Mouse (Mus musculus): ENCODE results near the gene Sdf2. TPM values are rescaled to one million over a fixed set of nuclear protein-coding genes. Genes with fewer than 3 reads are reported as not detected.
"Not testable (repeated sequence)": the region's sequence is repeated elsewhere in the genome, so short reads cannot be mapped to it uniquely, and the experiment has no call there.

Gene Sdf2
- total RNA-seq, 2 experiments from 2014 or later: 60.5 to 65.2 TPM

DNA sequence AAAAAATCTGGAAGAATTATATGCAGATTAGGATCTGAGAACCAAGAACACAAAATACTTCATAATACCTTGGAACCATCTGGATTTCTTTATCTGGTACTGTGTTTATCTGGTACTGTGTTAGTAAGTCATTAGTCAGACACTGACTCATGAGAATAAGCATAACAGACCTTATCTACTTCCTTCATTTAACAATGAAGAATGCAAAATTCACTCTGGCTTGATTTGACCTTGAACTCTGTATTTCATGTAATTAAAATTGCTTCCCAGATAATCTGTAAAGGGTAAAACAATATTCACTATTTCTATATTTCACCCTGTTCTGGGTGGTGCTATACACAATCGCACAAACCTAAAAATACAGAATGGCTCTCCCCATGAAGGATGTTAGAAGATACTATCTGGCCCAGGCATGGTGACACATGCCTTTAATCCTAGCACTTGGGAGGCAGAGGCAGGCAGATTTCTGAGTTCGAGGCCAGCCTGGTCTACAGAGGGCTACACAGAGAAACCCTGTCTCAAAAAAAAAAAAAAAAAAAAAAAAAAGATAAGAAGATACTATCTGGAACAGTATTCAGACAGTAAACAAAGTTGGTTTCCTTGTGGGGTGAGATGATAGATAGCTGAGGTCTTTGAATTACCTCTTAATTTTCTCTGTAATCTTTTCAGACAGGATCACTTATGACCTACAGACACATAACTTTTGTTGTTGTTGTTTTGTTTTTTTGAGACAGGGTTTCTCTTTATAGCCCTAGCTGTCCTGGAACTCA is 15.1 kb downstream of the Sdf2 start:
- intact Hi-C loops (cut with DNase I): no loop called here
- no peak for DNase-seq (ENCODE audit: extremely low spot score in 1 of 2, low spot score in 2 of 2)

DNA sequence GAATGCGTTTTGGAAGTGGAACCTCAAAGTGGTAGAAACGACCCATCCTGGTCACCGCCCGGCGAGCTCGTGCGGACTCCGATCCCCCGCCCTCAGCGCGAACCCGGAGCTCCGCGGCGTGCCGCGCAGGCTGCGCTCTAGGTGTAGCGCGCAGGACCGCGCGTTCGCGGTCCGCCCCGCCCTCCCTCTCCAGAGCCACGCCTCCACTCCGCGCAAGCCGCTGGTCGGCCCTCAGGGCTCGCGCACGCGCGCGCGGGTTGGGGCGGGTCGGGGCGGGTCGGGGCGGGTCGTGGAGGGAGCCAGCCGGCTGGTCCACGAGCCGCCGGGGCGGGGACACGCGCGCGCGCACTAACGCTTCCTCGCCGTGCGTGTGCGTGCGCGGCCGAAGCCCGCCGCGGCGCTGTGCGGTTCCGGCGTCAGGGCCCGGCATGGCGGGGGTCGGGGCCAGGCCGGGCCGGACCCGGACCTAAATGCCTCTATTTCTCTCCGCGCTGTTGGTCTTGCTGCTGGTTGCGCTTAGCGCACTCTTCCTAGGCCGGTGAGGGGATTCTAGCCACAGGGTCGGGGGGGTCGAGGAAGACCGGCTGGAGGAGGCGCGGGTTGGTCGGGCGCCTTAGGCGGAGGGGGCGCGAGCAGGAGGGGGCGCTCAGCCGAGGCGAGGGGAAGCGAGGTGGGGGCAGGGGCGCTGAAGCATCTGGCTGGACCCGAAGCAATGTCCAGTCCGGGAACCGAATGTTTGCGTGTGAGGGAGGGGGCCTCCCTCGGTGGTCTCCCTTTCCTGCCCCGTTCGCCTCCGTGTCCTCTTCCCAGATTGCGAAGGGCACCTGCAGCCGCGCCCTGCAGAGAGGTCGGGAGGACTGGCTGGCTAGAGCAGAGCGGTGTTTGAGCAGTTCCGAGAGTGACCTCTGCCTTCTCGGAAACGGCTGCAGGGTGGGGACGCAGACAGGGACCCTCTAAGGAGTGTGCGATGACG is 16.1 kb downstream of the Sdf2 start, which contains the start of gene 2610507B11Rik:
Gene 2610507B11Rik, plus strand, starts transcription at position 373 of the 973 bp plus-strand sequence.
- intact Hi-C loops (cut with DNase I): no loop called here
- peak; percentile 80 to 97 for DNase-seq (ENCODE audit: extremely low spot score in 1 of 2, low spot score in 2 of 2)

DNA sequence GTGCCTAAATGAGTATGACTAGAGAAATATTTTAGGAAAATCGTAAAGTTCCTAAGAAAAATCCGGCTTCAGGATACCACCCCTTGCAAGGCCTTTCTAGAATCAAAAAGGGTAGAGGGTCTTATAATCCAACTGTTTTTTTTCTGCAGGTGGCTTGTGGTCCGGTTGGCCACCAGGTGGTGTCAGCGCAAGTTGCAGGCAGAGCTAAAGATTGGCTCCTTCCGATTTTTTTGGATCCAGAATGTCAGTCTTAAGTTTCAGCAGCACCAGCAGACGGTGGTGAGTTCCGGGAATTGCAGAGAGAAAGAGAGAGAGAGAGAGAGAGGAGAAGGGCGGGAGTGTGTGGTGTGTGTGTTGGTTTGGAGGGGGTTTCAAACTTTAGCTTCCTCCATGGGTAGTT is 17.0 kb downstream of the Sdf2 start:
- DNase-seq (ENCODE audit: extremely low spot score in 1 of 2, low spot score in 2 of 2): peak; percentile 59 to 76
- intact Hi-C loops (cut with DNase I): no loop called here

DNA sequence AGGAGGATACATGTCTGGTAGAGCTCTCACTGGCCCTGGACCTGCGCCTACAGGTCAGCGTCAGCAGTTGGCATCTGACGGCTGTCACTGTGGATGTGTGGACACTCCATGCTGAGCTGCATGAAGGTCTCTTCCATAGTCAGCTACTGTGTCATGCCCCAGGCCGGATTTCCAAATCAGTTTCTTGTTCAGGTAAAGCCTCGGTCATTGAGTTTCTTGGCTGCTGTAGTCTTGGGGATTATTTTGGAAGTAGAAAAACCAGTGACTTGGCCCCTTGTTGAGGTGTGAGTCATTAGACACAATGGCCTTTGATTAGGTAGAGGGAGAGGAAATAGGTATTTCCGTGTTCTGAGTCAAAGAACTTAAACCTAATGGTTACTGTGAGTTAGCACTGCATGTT is 20.0 kb downstream of the Sdf2 start:
- intact Hi-C loops (cut with DNase I): loop anchor here (5.0 kb wide), 2 partner anchors 53 to 72 kb away; no protein-coding TSS in a partner anchor
- no peak for DNase-seq (ENCODE audit: extremely low spot score in 1 of 2, low spot score in 2 of 2)

DNA sequence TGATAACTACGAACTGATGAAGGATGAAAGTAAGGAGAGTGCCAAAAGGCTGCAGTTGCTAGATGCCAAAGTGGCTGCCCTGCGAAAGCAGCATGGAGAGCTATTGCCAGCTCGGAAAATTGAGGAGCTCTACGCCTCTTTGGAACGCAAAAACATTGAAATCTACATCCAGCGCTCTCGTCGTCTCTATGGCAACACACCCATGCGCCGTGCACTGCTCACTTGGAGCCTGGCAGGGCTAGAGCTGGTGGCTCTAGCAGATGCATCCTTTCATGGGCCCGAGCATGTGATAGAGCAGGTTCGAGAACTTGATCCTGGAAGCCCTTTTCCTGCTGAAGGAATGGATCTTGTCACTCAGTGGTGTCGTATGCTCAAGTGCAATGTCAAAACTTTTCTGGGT is 26.4 kb downstream of the Sdf2 start:
- peak in 1 of 2 experiments; percentile 32 for DNase-seq (ENCODE audit: extremely low spot score in 1 of 2, low spot score in 2 of 2)
- intact Hi-C loops (cut with DNase I): loop anchor here (5.0 kb wide), 1 partner anchor 50 kb away; no protein-coding TSS in a partner anchor

DNA sequence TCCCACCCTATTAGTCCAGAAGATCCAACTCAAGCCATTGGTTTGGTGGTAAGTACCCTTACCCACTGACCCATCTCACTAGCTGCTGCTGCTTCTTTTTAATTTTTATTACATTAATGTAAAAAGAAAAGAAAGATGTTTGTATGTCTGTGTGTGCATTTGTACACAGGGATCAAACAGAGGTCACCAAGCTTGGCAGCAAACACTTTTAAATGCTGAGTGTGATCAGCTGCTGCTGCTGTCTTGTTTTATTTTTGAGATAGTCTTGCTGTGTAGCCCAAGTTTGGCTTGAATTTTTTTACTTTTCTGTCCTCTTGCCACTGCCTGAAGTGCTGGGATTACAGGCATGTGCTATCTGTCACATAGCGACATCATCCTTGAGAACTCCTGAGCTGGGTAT is 30.1 kb downstream of the Sdf2 start:
- intact Hi-C loops (cut with DNase I): no loop called here
- no peak for DNase-seq (ENCODE audit: extremely low spot score in 1 of 2, low spot score in 2 of 2)

DNA sequence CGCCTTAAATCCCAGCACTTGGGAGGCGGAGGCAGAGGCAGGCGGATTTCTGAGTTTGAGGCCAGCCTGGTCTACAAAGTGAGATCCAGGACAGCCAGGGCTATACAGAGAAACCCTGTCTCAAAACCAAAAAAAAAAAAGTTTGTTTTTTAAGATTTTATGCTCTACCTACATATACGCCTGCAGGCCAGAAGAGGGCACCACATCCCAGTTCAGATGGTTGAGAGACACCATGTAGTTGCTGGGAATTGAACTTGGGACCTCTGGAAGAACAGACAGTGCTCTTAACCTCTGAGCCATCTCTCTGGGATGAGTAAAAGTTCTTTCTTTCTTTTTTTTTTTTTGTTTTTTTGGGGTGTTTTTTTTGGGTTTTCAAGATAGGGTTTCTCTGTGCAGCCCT is 30.6 kb downstream of the Sdf2 start:
- intact Hi-C loops (cut with DNase I); DNase-seq (ENCODE audit: extremely low spot score in 1 of 2, low spot score in 2 of 2): not testable (repeated sequence)

DNA sequence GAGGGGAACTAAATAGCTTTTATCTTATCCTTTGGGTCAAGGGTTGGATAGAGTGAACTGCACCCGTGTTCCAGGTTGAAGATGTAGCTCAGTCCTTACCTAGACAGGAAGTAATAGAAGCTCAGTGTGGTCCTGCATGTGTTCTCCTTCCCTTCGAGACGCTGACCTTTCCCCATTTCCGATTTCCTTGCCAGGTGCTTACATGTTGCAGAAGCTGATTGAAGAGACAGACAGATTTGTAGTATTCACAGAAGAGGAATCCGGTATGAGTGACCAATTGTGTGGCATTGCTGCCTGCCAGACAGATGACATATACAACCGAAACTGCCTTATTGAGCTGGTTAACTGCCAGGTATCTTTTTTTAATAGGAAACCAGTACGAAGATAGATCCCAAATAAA is 33.3 kb downstream of the Sdf2 start:
- intact Hi-C loops (cut with DNase I): no loop called here
- DNase-seq (ENCODE audit: extremely low spot score in 1 of 2, low spot score in 2 of 2): no peak

DNA sequence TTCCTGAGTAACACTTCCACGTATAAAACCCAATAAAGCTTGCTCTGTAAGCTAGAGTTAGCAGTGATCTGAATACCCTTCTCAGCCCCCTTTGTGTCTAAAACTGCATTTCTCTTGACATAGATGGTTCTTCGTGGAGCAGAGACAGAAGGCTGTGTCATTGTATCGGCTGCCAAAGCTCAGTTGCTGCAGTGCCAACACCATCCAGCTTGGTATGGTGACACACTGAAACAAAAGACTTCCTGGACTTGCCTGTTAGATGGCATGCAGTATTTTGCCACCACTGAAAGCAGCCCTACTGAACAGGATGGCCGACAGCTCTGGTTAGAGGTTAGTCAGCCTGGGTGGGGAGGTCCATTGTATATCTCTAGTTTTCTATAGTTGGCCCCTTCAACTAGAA is 34.0 kb downstream of the Sdf2 start:
- intact Hi-C loops (cut with DNase I): no loop called here
- DNase-seq (ENCODE audit: extremely low spot score in 1 of 2, low spot score in 2 of 2): no peak

DNA sequence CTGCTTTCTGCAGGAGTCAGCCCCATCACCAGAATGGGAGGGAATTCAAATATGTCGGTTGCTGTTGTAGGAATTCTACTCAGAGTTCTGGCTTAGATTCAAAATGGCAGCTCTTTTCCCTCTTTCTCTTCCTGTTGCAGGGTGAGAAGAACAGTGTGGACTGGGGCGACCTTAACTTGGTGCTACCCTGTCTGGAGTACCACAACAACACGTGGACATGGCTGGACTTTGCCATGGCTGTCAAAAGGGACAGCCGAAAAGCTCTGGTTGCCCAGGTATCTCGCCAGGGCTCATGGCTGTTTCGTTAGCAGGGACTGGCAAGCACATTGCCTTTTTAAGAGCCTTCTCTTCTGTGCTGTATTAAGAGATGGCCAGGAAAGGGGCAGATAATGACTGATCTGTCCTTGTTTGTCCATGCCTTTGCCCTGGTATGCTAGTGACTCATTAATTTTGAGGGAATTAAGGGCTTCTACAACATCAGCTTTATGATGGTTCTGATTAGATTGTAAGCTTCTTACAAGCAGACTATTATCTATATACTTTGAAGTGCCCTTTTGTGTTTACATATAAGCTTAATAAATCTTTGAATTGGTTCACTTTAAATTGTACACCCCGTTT is 43.7 kb downstream of the Sdf2 start:
- intact Hi-C loops (cut with DNase I): loop anchor here (5.0 kb wide), 1 partner anchor 48 kb away; no protein-coding TSS in a partner anchor
- no peak for DNase-seq (ENCODE audit: extremely low spot score in 1 of 2, low spot score in 2 of 2)

DNA sequence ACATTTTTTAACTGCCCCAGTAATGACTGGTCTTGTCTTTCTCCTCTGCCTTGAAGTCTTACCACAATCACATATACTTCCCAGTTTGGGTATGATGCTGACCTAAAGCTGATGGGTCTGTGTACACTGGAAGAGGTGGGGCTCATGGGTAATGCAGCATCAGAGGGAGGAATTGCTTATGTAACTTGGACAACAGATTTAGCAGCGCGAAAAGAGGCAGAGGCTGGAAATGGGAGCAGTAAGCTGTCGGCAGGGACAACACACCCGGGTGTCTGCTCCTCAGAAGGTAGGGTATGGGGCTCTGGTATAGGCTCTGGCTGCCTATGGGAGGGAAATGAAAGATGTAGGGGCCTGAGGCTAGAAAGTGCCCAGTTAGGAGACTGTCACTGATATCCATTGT is 45.1 kb downstream of the Sdf2 start, which contains the start of gene BC030499:
Gene BC030499, plus strand, starts transcription at position 188 of the 400 bp plus-strand sequence.
- DNase-seq (ENCODE audit: extremely low spot score in 1 of 2, low spot score in 2 of 2): no peak
- intact Hi-C loops (cut with DNase I): no loop called here

DNA sequence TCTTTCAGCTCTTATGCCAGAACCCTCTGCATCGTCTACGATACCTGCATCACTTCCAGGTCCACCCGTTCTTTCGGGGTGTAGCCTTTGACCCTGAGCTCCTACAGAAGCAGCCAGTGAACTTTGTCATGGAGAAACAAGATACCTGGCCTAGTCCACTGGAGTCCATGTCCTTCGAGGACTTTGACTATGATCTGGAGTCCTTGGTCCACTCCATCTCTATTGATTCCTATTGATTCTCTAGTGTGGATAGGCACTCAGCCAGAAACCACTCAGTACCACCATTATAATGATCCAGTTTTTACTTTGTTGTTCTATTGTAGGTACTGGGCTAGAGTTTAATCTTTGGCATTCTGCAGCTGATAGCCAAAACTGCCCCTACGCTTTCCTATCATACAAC is 49.0 kb downstream of the Sdf2 start:
- DNase-seq (ENCODE audit: extremely low spot score in 1 of 2, low spot score in 2 of 2): no peak
- intact Hi-C loops (cut with DNase I): no loop called here

DNA sequence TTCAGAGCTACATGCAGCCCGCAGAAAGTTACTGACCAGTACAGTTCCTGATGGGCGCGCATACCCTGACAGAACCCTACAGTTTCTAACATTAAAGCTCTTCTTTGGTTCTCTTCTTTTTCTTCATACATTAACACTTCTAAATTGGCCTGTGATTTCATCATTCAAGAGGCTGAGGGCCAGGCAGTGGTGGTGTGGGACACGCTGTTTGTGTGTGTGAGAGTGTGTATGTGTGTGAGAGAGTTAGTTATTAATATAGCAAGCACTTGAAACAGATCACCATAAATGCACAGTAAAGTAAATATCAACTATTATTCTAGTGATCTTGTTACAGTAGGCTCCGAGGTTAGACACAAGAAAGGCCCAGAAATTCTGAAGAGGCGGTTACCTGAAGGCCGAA is 55.4 kb downstream of the Sdf2 start:
- DNase-seq (ENCODE audit: extremely low spot score in 1 of 2, low spot score in 2 of 2): no peak
- intact Hi-C loops (cut with DNase I): no loop called here

DNA sequence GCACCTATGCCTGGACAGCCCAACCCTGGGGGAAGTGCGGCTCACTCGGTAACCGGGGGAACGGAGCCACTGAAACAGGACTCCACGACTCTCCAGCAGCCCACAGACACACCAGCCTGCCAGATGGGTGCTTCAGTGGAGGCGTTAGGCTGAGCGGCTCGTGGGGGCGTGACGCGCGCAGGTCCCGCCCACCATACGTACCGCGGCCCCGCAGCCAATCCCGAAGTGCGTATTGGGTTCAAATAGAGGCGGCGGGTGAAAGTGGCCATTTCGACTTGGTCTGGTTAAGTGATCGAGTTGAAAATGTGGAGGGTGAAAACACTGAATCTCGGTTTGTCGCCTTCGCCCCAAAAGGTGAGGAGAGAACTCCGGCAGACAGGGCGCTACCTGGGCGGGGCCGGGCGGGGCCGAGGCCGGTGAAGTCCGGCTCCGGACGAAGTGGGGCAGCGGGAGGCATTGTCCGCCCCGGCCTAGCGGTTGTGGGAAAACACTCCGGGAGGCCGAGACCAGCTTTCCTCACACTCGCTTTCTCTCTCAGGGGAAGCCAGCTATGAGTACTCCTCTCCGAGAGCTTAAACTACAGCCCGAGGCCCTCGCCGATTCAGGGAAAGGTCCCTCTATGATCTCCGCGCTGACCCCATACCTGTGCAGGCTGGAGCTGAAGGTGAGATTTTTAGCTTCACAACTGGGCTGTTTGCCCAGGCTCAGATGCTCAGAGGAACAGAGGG is 56.0 kb downstream of the Sdf2 start, which contains the start of gene Spag5:
Gene Spag5, plus strand, starts transcription at position 173 of the 728 bp plus-strand sequence.
- intact Hi-C loops (cut with DNase I): no loop called here
- DNase-seq (ENCODE audit: extremely low spot score in 1 of 2, low spot score in 2 of 2): peak; percentile 87 to 91

Other genes starting within 250 kb of the Sdf2 start
- 10 to 100 TPM; 22.6 to 24.6 TPM for gene Dhrs13, start 213.5 kb upstream of the Sdf2 start, total RNA-seq (2021)
- 100 to 1,000 TPM; 148 TPM for gene Flot2, start 207.8 kb upstream of the Sdf2 start, total RNA-seq (2021)
- gene Eral1, start 165.4 kb upstream of the Sdf2 start, total RNA-seq (2021): 10 to 100 TPM; 16.7 to 18.5 TPM
- gene Fam222b, start 151.1 kb upstream of the Sdf2 start, total RNA-seq (2021): 10 to 100 TPM; 26.1 to 26.6 TPM
- gene Traf4, start 80.2 kb upstream of the Sdf2 start, total RNA-seq (2021): 10 to 100 TPM; 31.0 to 32.6 TPM
- 1 to 10 TPM; 4.8 to 5.8 TPM for gene Nek8, start 69.1 kb upstream of the Sdf2 start, total RNA-seq (2021)
- 10 to 100 TPM; 23.8 to 27.9 TPM for gene Tlcd1, start 69.0 kb upstream of the Sdf2 start, total RNA-seq (2021)
- 100 to 1,000 TPM; 802 to 805 TPM for gene Rpl23a, start 62.2 kb upstream of the Sdf2 start, total RNA-seq (2021)
- 10 to 100 TPM; 37.0 to 39.8 TPM for gene Rab34, start 57.3 kb upstream of the Sdf2 start, total RNA-seq (2021)
- gene Proca1, start 52.4 kb upstream of the Sdf2 start, total RNA-seq (2021): 1 to 10 TPM; 3.6 to 4.7 TPM
- gene Supt6, start 241 bp downstream of the Sdf2 start, total RNA-seq (2021): 10 to 100 TPM; 86.3 to 87.6 TPM
- 100 to 1,000 TPM; 161 to 169 TPM for gene 2610507B11Rik, start 16.0 kb downstream of the Sdf2 start, total RNA-seq (2021)
- gene BC030499, start 45.1 kb downstream of the Sdf2 start, total RNA-seq (2021): 1 to 10 TPM; 1.6 TPM
- gene Spag5, start 55.8 kb downstream of the Sdf2 start, total RNA-seq (2021): 1 to 10 TPM; 3.1 to 3.9 TPM
- gene Aldoc, start 77.2 kb downstream of the Sdf2 start, total RNA-seq (2021): 100 to 1,000 TPM; 291 to 324 TPM
- 10 to 100 TPM; 72.3 to 76.6 TPM for gene Pigs, start 82.7 kb downstream of the Sdf2 start, total RNA-seq (2021)
- 10 to 100 TPM; 34.6 to 35.8 TPM for gene Unc119, start 97.7 kb downstream of the Sdf2 start, total RNA-seq (2021)
- not detected for gene Foxn1, start 140.8 kb downstream of the Sdf2 start, total RNA-seq (2021)
- not detected for gene Slc13a2, start 176.5 kb downstream of the Sdf2 start, total RNA-seq (2021)
- gene Slc46a1, start 220.0 kb downstream of the Sdf2 start, total RNA-seq (2021): 1 to 10 TPM; 8.7 to 9.6 TPM